Mouse (Mus musculus) ES-Bruce4 (cell line): Measurements from ENCODE around the gene Snx30. TPM values are rescaled to one million over a fixed set of nuclear protein-coding genes. Genes with fewer than 3 reads are reported as not detected.

Experiments
- H3K27ac ChIP-seq: 2 replicates; pipeline ENCODE4 v1.5.1; 2012; ENCODE audit warnings: low read length, inconsistent platforms; ENCODE audit not compliant: insufficient read depth
- H3K27me3 ChIP-seq: 2 replicates; pipeline ENCODE4 v1.6.1; 2012; ENCODE audit warnings: mild to moderate bottlenecking, low read length, inconsistent platforms; ENCODE audit not compliant: control insufficient read depth, poor library complexity, insufficient read depth, severe bottlenecking
- H3K36me3 ChIP-seq: 2 replicates; pipeline ENCODE4 v1.6.1; 2012; ENCODE audit warnings: inconsistent platforms, mild to moderate bottlenecking, low read length, moderate library complexity; ENCODE audit not compliant: control insufficient read depth, poor library complexity, insufficient read depth, severe bottlenecking
- H3K4me1 ChIP-seq: one replicate; pipeline ENCODE4 v1.8.1; 2011; ENCODE audit warnings: low read length; ENCODE audit not compliant: control insufficient read depth, insufficient read depth
- H3K4me3 ChIP-seq: 2 replicates; pipeline ENCODE4 v1.5.1; 2011; ENCODE audit warnings: low read depth, mild to moderate bottlenecking, low read length
- H3K9ac ChIP-seq: 2 replicates; pipeline ENCODE4 v1.6.1; 2012; ENCODE audit warnings: low read depth, mild to moderate bottlenecking, inconsistent platforms; ENCODE audit not compliant: poor library complexity, severe bottlenecking
- H3K9me3 ChIP-seq: replicated peaks from 2 replicates; pipeline ENCODE4 v1.6.1; 2012; ENCODE audit warnings: mild to moderate bottlenecking, low read length, inconsistent platforms; ENCODE audit not compliant: control insufficient read depth, poor library complexity, insufficient read depth, severe bottlenecking
- CTCF ChIP-seq: IDR thresholded peaks from one replicate; pipeline ENCODE4 v1.8.1; 2011; ENCODE audit warnings: low read depth, low read length
- EP300 ChIP-seq: IDR thresholded peaks from 2 replicates; pipeline ENCODE4 v1.6.1; 2011; ENCODE audit warnings: low read depth, low read length; ENCODE audit not compliant: insufficient read depth
- POLR2A ChIP-seq: IDR thresholded peaks from one replicate; pipeline ENCODE4 v1.8.1; 2011; ENCODE audit warnings: low read length; ENCODE audit not compliant: insufficient read depth
- polyA plus RNA-seq: library from polyadenylated mRNA; stranded (reverse); fragments of >200 nt; gene quantifications from 2 replicates; pipeline ENCODE4 v1.2.4, GENCODE M21; 2011; ENCODE audit warnings: low read depth; ENCODE audit not compliant: missing spikeins, insufficient read depth, insufficient read length

Gene Snx30
- polyA plus RNA-seq, 1 experiment: 23.1 TPM

DNA sequence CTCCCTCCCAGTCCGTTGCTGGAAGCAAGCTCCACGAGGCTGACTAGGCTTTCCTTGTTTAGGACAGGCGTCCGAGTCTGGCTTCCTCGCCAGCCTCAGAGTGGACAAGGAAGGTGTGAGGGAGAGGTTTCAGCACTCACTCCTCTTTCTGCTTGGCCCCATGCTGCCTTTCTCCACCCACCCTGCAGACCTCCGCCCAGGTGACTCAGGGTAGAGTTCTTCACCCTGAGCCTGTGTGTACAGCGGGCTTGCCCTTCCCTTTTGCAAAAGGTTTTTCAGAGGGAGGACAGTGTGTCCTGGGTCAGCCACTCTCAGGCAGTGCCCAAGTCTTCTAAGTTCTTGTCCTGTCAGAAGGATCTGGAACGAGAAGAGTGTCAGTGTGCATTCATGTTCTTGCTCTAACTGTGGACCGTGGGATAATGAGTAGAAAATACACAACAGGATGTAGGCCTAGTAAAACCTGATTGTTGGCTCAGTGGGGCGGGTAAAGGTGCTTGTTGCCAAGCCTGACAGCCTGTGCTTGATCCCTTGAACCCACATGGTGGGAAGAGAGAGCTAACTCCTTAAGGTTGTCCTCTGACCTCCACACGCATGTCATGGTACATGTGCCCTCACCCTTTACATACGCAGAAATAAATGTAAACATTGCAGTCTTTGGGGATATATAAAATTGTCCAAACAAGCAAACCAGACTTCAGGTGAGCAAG lies 92.3 kb downstream of the Snx30 start:
- Histone ChIP-seq H3K27me3 (no peaks in the 10 kb centered on the region), H3K9ac (no peak overlapping the region), H3K9me3 (no peaks in the 10 kb centered on the region), H3K36me3 (peaks cover 3% of the 10 kb centered on the region; the same call in 1 of the 2 replicates), H3K4me1 (peaks cover 20% of the 10 kb centered on the region), H3K4me3 (no peak overlapping the region), H3K27ac (no peak overlapping the region)
- TF ChIP-seq CTCF: no peak

DNA sequence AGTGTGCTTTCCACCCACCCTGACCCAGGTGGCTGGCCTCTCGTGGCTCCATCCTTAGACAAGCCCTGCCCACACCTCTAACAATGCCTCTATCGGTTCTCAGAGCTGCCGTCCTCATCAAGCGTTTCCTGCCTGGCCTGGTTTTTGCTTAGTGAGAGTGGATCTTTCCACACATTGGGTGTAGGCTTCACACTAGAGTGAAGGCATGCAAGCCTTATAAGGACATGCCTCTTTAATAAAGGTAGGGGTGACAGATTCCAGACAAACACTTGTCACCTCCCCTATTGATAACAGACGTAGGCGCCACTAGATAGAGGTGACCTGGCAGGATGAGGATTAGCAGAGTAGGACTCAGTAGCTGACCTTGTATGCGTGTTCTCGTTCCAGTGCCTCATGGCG lies 92.9 kb downstream of the Snx30 start:
- TF ChIP-seq CTCF (no peak), POLR2A (no peak), EP300 (no peak)
- no peaks in the 10 kb centered on the region; the same call in 1 of the 2 replicates for H3K36me3 ChIP-seq

DNA sequence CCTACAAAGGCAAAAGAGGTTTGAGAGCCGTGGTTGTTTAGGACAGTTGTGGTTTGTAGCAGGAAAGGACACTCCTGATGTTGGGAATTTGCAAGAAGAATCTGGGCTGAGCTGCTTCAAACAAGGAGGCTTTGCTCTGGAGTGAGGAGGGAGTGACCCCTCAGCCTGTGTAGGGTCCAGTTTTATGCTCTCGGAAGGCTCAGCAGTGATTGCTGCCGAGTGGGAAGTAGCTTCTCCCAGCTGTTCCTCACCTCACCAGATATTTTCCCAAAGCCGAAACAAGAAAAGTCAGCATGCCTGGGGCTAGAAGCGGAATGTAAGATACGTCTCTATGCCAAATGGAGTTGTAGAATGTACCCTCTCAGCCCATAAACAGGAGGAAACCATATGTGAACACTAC lies 96.2 kb downstream of the Snx30 start:
- H3K27ac ChIP-seq: no peak overlapping the region
- TF ChIP-seq CTCF (no peak), EP300 (no peak), POLR2A (no peak)
- no peaks in the 10 kb centered on the region for H3K27me3 ChIP-seq
- no peaks in the 10 kb centered on the region for H3K9me3 ChIP-seq
- H3K9ac ChIP-seq: no peak overlapping the region
- no peak overlapping the region for H3K4me3 ChIP-seq
- H3K36me3 ChIP-seq: no peaks in the 10 kb centered on the region; the same call in 1 of the 2 replicates
- H3K4me1 ChIP-seq: peaks cover 10% of the 10 kb centered on the region

More for the DNA sequence above, 92.9 kb downstream of the Snx30 start:
- Histone ChIP-seq H3K27me3 (no peaks in the 10 kb centered on the region), H3K9me3 (no peaks in the 10 kb centered on the region), H3K4me3 (no peak overlapping the region), H3K9ac (no peak overlapping the region), H3K4me1 (peaks cover 20% of the 10 kb centered on the region), H3K27ac (no peak overlapping the region)

DNA sequence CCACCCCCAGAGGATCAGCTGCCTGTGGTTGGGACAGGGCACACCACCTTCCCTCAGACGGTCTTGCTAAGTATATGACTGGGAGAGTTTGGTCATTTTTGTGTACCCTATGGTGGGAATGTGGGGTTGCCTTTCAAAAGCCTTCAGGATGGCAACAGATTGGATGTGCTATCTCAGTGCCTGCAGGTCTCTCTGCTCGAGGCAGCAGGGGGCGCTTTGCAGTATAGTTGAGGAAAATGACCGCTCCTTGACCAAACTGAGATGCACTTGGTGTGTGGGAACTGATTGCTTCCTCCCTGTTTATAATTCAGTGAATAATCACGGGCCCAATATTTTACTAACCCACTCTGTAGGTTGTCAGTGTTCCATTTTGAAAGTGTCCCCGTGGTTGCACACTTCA lies 96.9 kb downstream of the Snx30 start:
- Histone ChIP-seq H3K4me1 (peaks cover 11% of the 10 kb centered on the region), H3K27ac (no peak overlapping the region), H3K9me3 (no peaks in the 10 kb centered on the region), H3K4me3 (no peak overlapping the region), H3K27me3 (no peaks in the 10 kb centered on the region), H3K36me3 (no peaks in the 10 kb centered on the region; the same call in 1 of the 2 replicates), H3K9ac (no peak overlapping the region)
- TF ChIP-seq CTCF (peak; percentile 71), POLR2A (no peak), EP300 (no peak)

DNA sequence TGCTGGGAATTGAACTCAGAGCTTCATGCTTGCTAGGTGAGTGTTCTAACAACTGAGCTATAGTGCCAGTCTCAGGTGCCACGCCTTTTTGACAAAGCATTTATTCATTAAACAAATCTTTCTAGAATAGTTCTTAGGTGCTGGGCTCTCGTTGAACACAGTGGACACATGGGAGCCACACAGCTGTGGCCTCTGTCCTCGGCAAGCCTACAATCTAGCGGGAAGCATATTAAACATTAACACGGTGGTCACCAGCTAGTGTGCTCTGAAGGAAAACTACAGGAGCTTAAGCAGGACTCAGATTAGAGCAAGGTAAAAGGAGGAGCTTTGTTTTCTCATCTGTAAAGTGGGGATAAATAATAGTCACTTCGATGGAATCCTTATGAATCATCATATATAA lies 101.5 kb downstream of the Snx30 start:
- H3K4me1 ChIP-seq: peaks cover 7% of the 10 kb centered on the region
- no peaks in the 10 kb centered on the region for H3K27me3 ChIP-seq
- no peak overlapping the region for H3K9ac ChIP-seq
- no peaks in the 10 kb centered on the region for H3K9me3 ChIP-seq
- no peaks in the 10 kb centered on the region for H3K36me3 ChIP-seq
- H3K4me3 ChIP-seq: no peak overlapping the region
- TF ChIP-seq CTCF (no peak), POLR2A (no peak), EP300 (no peak)
- no peak overlapping the region for H3K27ac ChIP-seq

DNA sequence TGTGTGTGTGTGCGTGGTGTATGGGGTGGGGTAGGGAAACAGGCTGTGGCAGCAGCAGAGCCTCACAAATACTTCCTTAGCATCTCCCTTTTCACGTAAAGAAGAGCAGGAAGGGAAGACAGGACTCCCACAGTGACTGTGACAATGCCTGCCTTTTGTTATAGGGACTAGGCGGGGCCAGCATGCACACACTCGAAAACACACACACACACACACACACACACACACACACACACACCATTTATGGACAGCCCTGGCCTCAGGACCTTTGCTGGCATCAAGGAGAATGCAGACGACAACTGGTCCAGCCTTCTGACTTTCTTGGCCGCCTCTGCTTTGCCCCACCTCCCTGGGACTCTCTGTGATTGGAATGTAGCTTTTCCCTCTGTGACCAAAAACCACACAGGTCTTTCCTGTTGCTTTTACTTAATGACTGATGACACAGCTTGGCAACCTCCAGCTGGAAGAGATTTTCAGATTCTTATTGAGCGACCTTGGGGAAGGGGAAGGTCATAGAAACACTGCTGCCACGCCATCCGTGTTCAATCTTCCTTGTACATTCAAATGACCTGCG lies 102.1 kb downstream of the Snx30 start:
- Histone ChIP-seq H3K27me3 (no peaks in the 10 kb centered on the region), H3K4me3 (no peak overlapping the region), H3K4me1 (peaks cover 7% of the 10 kb centered on the region), H3K27ac (peak overlapping the region; percentile 18; the same call in 1 of the 2 replicates), H3K9me3 (no peaks in the 10 kb centered on the region), H3K36me3 (no peaks in the 10 kb centered on the region), H3K9ac (no peak overlapping the region)
- TF ChIP-seq CTCF (no peak), EP300 (peak; percentile 80; the same call in 1 of the 2 replicates)
